Mouse (Mus musculus): Measurements from ENCODE around the gene Egfem1.

- TF ChIP-seq POLR2A (IDR thresholded peaks at IDR 0.05; ENCODE audit: borderline replicate concordance, low read depth, low read length) (no peak), CTCF (IDR thresholded peaks at IDR 0.05; ENCODE audit: low read depth, low read length) (no peak)
Observed at GRCm38 (mm10) chr3:29082296-29082995, 623 bp downstream of the Egfem1 start.

All from bone marrow macrophage, adult 2 months (primary cell).